Mouse (Mus musculus) forebrain, embryonic 11.5 days (tissue): ENCODE data around the gene Kyat1. TPM values are rescaled to one million over a fixed set of nuclear protein-coding genes. Genes with fewer than 3 reads are reported as not detected.
A peak's percentile ranks its signal among the peaks of the same experiment; 100 is the strongest.

ENCODE experiments used
- ATAC-seq: fragments of 200-750 bp; cut with Nextera tagmentation; replicated peaks from 2 replicates; pipeline ENCODE4 v1.8.0; 2017; ENCODE audit warnings: moderate TSS enrichment; ENCODE audit not compliant: low FRiP score
- DNase-seq: peaks from one replicate; pipeline ENCODE4 v3.0.0-alpha.2; 2017; ENCODE audit warnings: low spot score
- H3K27ac ChIP-seq: fragments of 300-500 bp; sonication (generic); 2 replicates; pipeline ENCODE4 v1.5.1; 2014; ENCODE audit warnings: low read depth, low read length
- H3K27me3 ChIP-seq: fragments of 300-500 bp; sonication (generic); 2 replicates; pipeline ENCODE4 v1.6.1; 2014; ENCODE audit warnings: mild to moderate bottlenecking, low read length, mixed read lengths; ENCODE audit not compliant: control insufficient read depth, insufficient read depth
- H3K36me3 ChIP-seq: fragments of 300-500 bp; sonication (generic); 2 replicates; pipeline ENCODE4 v1.6.1; 2014; ENCODE audit warnings: mild to moderate bottlenecking, low read length, moderate library complexity, mixed read lengths; ENCODE audit not compliant: control insufficient read depth, insufficient read depth
- H3K4me1 ChIP-seq: fragments of 300-500 bp; sonication (generic); replicated peaks from 2 replicates; pipeline ENCODE4 v1.6.1; 2014; ENCODE audit warnings: low read length, mixed read lengths; ENCODE audit not compliant: control insufficient read depth, insufficient read depth
- H3K4me2 ChIP-seq: fragments of 300-500 bp; sonication (generic); 2 replicates; pipeline ENCODE4 v1.6.1; 2014; ENCODE audit warnings: low read depth, mild to moderate bottlenecking, low read length, moderate library complexity, mixed read lengths; ENCODE audit not compliant: severe bottlenecking
- H3K4me3 ChIP-seq: fragments of 300-500 bp; sonication (generic); 2 replicates; pipeline ENCODE4 v1.5.1; 2014; ENCODE audit warnings: low read depth, low read length
- H3K9ac ChIP-seq: fragments of 300-500 bp; sonication (generic); 2 replicates; pipeline ENCODE4 v1.6.1; 2014; ENCODE audit warnings: low read length
- H3K9me3 ChIP-seq: fragments of 300-500 bp; sonication (generic); 2 replicates; pipeline ENCODE4 v1.6.1; 2016; ENCODE audit warnings: low read length, mixed read lengths; ENCODE audit not compliant: control insufficient read depth
- WGBS: fragments of 180-500 bp; shearing (Covaris S2); extraction: QIAGEN DNeasy Blood & Tissue Kit; methylation state at CpG from one replicate; pipeline ENCODE4 v1.1.7; 2014; 5-methylcytosine and 5-hydroxymethylcytosine counted together
- polyA plus RNA-seq: library from polyadenylated mRNA; unstranded; fragments of >200 nt; fragmentation: Nextera tagmentation; extraction: Ambion mirVana; gene quantifications from 2 replicates; pipeline ENCODE4 v1.2.1, GENCODE M21; 2014

Gene Kyat1
- polyA plus RNA-seq, 1 experiment from 2014 or later: 8.4 TPM

DNA sequence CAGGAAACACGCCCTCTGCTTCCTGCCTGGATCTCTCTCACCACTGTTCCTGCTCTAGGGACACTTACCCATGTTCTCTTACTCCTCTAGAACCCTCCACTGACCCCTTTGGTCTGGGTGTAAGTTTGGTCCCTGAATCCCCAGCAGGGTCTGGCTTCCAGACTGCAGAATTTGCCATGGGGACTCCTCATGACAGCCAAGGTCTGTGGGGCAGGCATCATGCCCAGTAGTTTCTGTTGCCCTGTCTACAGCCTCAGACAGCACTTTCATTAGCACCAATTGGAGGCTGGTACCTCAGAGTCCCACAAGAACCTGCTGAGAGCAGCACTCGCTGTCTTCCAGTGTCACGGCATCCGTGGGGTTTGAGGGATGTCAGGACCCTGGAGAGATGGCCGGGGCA lies 2.2 kb upstream of the Kyat1 start:
- WGBS: 72% methylated on average over 5 of the region's 5 CpGs
- no peak overlapping the region for H3K27ac ChIP-seq
- H3K36me3 ChIP-seq: no peaks in the 10 kb centered on the region
- ATAC-seq: no peak
- H3K4me3 ChIP-seq: no peak overlapping the region
- no peak overlapping the region for H3K4me2 ChIP-seq
- H3K9ac ChIP-seq: no peak overlapping the region
- H3K9me3 ChIP-seq: no peaks in the 10 kb centered on the region
- DNase-seq: no peak
- peaks cover 3% of the 10 kb centered on the region for H3K4me1 ChIP-seq
- no peaks in the 10 kb centered on the region for H3K27me3 ChIP-seq

DNA sequence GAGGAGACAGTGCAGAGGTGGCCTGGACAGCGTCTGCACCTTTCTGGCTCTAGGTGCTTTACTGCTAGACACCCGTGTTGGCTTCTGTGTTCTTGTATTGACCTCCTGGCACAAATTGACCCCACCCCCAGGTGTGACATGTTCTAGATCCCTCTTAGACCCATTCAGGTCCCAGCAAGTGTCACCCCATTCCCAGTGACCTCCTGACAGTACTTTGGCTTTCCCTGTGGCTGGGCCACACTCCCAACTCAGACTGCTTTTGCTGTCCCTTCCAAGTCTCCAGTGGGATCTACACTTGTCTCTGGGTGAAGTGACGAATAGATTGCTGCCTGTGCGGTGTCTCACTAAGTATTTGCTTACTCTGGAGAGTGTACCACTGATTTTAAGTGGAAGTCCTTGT lies 1.8 kb upstream of the Kyat1 start:
- 82% methylated on average over 4 of the region's 4 CpGs for WGBS
- H3K27me3 ChIP-seq: no peaks in the 10 kb centered on the region
- H3K4me2 ChIP-seq: no peak overlapping the region
- no peak overlapping the region for H3K4me3 ChIP-seq
- H3K9ac ChIP-seq: no peak overlapping the region
- DNase-seq (no peak), ATAC-seq (no peak)
- H3K27ac ChIP-seq: no peak overlapping the region
- H3K36me3 ChIP-seq: no peaks in the 10 kb centered on the region
- no peaks in the 10 kb centered on the region for H3K9me3 ChIP-seq
- H3K4me1 ChIP-seq: peaks cover 3% of the 10 kb centered on the region

DNA sequence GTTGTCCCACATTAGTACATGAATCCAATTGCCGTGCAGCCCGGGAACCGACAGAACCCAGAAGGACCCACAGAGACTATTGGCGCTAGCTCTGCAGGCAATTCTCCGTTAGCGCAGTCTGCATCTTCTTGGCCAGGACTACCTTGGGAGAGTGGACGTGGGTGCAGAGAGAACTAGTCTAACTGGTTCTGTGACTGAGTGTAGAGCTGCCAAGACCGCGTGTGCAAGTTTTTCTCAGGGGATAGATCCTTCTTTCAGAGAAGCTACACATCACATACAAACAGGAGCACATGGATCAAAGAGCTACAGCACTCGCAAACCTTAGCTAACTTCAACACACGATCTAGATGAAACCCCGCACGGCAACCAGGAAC lies 405 bp downstream of the Kyat1 start:
- Histone ChIP-seq H3K9ac (peak overlapping the region; percentile 58), H3K4me3 (peak overlapping the region; percentile 64), H3K9me3 (no peaks in the 10 kb centered on the region), H3K4me1 (peaks cover 3% of the 10 kb centered on the region), H3K36me3 (no peaks in the 10 kb centered on the region), H3K27me3 (no peaks in the 10 kb centered on the region), H3K4me2 (peak overlapping the region; percentile 79), H3K27ac (no peak overlapping the region)
- no peak for DNase-seq
- WGBS: 2% methylated on average over 13 of the region's 13 CpGs
- peak; percentile 44; the same call in 1 of the 2 replicates for ATAC-seq

DNA sequence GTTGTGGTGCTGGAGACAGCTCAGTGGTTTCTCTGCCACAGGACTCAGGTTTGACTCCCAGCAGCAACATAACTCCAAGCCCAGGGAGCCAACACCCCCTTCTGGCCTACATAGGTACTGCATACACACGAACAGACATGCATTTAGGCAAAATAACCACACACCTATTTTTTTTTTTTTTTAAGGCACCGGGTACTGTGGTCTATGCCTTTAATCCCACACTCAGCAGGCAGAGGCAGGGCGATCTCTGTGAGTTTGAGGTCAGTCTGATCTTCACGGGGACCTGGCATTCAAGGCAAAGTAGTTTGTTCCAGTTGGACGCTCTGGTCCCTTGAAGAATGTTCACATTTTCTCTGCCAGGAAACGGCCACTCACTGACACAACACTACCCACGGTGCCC lies 2.2 kb downstream of the Kyat1 start:
- WGBS: 73% methylated on average over 7 of the region's 7 CpGs
- Histone ChIP-seq H3K4me3 (no peak overlapping the region), H3K9ac (no peak overlapping the region), H3K36me3 (no peaks in the 10 kb centered on the region), H3K27me3 (no peaks in the 10 kb centered on the region), H3K4me1 (peaks cover 3% of the 10 kb centered on the region), H3K4me2 (no peak overlapping the region), H3K27ac (no peak overlapping the region), H3K9me3 (no peaks in the 10 kb centered on the region)
- ATAC-seq: no peak
- DNase-seq: no peak

DNA sequence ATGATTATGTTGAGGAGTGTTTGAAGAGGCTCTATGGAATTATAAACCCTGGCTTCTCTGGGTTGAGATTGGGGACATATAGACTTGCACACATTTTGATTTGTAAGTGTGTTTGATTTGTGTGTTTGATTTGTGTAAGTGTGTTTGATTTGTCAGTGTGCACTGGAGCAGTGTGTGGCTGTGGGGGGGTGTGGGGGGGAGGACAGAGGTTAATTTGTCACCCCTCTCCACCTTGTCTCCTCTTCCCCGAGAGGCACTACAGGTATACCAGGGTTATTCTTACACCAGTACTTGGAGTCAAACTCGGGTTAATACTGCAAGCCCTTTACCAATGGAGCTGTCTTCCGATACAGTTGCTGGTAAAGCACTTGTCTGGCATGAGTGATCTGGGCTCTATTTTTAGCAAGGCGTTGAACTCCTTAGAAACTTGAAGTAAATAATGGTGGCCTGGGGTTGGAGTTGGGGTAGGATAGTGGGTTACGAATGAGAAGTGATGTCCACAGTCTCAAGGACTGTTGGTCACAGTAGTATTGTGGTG lies 5.2 kb downstream of the Kyat1 start:
- H3K4me3 ChIP-seq: no peak overlapping the region
- H3K27ac ChIP-seq: no peak overlapping the region
- no peak for ATAC-seq
- no peaks in the 10 kb centered on the region for H3K27me3 ChIP-seq
- H3K9me3 ChIP-seq: no peaks in the 10 kb centered on the region
- H3K9ac ChIP-seq: no peak overlapping the region
- no peaks in the 10 kb centered on the region for H3K36me3 ChIP-seq
- H3K4me1 ChIP-seq: no peaks in the 10 kb centered on the region; the same call in 1 of the 2 replicates
- 90% methylated on average over 5 of the region's 5 CpGs for WGBS
- H3K4me2 ChIP-seq: no peak overlapping the region
- no peak for DNase-seq

DNA sequence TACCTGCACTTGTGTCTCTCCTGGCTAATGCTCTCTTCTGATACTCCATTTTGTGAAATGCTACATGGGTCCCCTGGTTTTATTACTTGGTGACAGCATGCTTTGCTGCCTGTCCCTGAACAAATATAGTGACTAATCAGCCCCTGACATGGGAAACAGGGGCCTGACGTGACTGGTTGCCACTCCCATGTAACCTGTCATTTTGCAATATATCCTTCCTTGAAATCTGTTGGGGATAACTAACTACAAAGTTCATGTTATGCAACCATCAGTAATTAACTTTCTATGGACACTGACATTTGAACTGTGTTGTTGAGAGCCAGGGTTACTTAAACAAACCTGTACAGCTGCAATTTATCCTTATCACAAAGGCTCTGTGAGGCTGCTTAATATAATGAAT lies 5.7 kb downstream of the Kyat1 start:
- Histone ChIP-seq H3K4me2 (no peak overlapping the region), H3K27ac (no peak overlapping the region), H3K4me3 (no peak overlapping the region), H3K9ac (no peak overlapping the region), H3K36me3 (no peaks in the 10 kb centered on the region), H3K9me3 (no peaks in the 10 kb centered on the region), H3K4me1 (no peaks in the 10 kb centered on the region; the same call in 1 of the 2 replicates), H3K27me3 (no peaks in the 10 kb centered on the region)
- WGBS: 79% methylated on average over 1 of the region's 1 CpGs
- no peak for ATAC-seq
- DNase-seq: no peak

DNA sequence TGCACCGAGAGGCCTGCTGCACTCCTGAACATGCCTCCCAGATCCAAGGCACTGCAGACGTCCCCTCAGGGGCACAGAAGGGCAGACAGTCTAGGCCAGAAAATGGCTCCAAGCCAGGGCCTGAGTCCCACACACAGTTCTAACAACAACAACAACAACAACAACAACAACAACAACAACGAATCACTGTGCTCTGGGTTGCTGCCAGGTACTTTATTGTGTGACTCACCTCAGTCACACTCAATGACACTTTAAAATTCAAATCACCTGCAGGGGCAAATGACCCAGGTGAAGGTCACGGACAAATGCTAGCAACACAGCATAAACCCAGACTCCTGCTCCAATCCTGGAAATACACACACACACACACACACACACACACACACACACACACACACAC lies 7.6 kb downstream of the Kyat1 start:
- H3K9me3 ChIP-seq: no peaks in the 10 kb centered on the region
- DNase-seq (no peak), ATAC-seq (no peak)
- H3K4me1 ChIP-seq: no peaks in the 10 kb centered on the region
- no peak overlapping the region for H3K27ac ChIP-seq
- H3K4me2 ChIP-seq: no peak overlapping the region
- H3K4me3 ChIP-seq: no peak overlapping the region
- WGBS: 74% methylated on average over 4 of the region's 4 CpGs
- no peaks in the 10 kb centered on the region for H3K36me3 ChIP-seq
- H3K27me3 ChIP-seq: no peaks in the 10 kb centered on the region
- no peak overlapping the region for H3K9ac ChIP-seq

DNA sequence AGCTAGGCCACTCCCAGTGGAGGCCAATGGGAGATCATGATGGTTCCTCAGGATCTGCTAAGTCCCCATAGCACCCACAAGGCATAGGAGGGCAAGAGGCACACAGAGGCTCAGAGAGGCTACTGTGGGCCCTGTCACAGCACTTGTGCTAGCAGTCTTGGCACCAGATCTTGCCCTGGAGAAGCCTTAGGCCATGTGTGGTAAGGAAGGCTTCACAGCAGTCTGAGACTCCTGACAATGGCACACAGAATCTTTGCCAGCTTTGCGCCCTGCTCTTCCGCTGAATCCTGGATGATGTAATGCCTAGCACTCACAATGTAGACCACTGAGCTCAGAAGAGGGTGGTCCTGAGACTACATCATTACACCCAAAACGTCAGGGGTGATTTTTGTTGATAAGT lies 11.0 kb downstream of the Kyat1 start:
- no peak for DNase-seq
- H3K9ac ChIP-seq: no peak overlapping the region
- no peak for ATAC-seq
- no peaks in the 10 kb centered on the region for H3K36me3 ChIP-seq
- no peak overlapping the region for H3K4me3 ChIP-seq
- 85% methylated on average over 3 of the region's 3 CpGs for WGBS
- H3K9me3 ChIP-seq: no peaks in the 10 kb centered on the region
- H3K4me1 ChIP-seq: no peaks in the 10 kb centered on the region
- H3K27me3 ChIP-seq: no peaks in the 10 kb centered on the region
- no peak overlapping the region for H3K4me2 ChIP-seq
- H3K27ac ChIP-seq: no peak overlapping the region

DNA sequence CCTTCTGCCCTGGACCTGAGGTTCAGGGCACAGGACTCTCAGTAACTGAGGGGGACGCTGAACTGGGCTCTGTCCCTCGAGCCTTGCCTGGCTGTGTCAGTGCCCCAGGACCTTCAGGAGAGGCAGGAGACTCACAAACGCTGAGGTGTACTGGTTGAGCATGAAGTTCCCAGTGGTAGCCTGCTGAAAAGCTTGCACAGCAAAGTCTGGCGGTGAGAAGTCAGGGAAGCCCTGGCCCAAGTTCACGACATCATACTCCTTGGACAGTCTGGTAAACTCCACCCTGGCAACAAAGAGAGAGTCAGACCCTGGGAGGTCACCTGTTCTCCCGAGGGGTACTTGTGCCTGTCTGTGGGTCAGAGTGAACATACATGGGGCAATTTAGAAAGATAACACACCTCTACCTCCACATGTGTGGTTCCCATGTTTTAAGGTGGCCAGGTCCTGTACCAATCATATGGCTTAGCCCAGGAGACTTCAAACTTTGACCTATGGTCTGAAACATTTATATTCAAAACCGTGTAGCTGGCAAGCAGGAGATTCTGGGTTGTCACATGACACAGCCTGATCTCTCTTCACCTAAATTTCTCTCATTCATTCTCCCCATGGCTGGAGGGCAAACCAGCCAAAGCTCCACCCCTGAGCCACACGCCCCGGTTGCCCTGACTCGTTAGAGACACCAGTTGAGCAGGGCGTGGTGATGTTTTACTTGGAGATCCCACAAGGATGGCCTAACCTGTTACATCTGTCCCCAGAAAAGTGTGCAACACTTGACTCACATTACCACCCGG lies 13.7 kb downstream of the Kyat1 start:
- 91% methylated on average over 12 of the region's 12 CpGs for WGBS
- no peak for ATAC-seq

More for the DNA sequence above, 13.7 kb downstream of the Kyat1 start:
- Histone ChIP-seq H3K27ac (no peak overlapping the region), H3K27me3 (no peaks in the 10 kb centered on the region), H3K4me3 (no peak overlapping the region), H3K4me1 (no peaks in the 10 kb centered on the region), H3K9me3 (no peaks in the 10 kb centered on the region), H3K36me3 (no peaks in the 10 kb centered on the region), H3K4me2 (no peak overlapping the region), H3K9ac (no peak overlapping the region)
- DNase-seq: no peak
